Mouse (Mus musculus): ENCODE results near the gene Aff3. TPM values are rescaled to one million over a fixed set of nuclear protein-coding genes. Genes with fewer than 3 reads are reported as not detected.

Aff3 gene
- total RNA-seq, 1 experiment = 1.7 TPM

- Histone ChIP-seq H3K4me1 (ENCODE audit: control insufficient read depth in 2 of 2, insufficient read depth in 2 of 2, low read length in 2 of 2, poor library complexity in 1 of 2) (no peaks in the 10 kb centered on the region), H3K9ac (ENCODE audit: insufficient read depth, low read depth, low read length, poor library complexity, severe bottlenecking) (no peak overlapping the region), H3K36me3 (ENCODE audit: control insufficient read depth, insufficient read depth, low read length, poor library complexity, severe bottlenecking) (no peaks in the 10 kb centered on the region), H3K27ac (ENCODE audit: insufficient read depth, low read depth, low read length, poor library complexity, severe bottlenecking) (no peak overlapping the region), H3K4me3 (ENCODE audit: insufficient read depth in 1 of 2, low read depth in 1 of 2, low read length in 2 of 2, poor library complexity in 1 of 2, severe bottlenecking in 1 of 2) (no peak overlapping the region), H3K9me3 (ENCODE audit: control insufficient read depth, insufficient read depth, low read depth, low read length) (no peaks in the 10 kb centered on the region; the same call in 1 of the 2 replicates)
- in situ Hi-C loops (cut with MboI; ENCODE audit: low sequenced_read_pairs in 2 of 2, unreplicated experiment in 2 of 2) = no loop called here
- no peak for DNase-seq (ENCODE audit: low read depth, low spot score)
- TF ChIP-seq HCFC1 (IDR thresholded peaks at IDR 0.05; ENCODE audit: borderline replicate concordance, insufficient read depth, low read length) (no peak), CHD2 (IDR thresholded peaks at IDR 0.05; ENCODE audit: low read depth, low read length) (no peak), MAFK (IDR thresholded peaks at IDR 0.05; ENCODE audit: insufficient read depth, low read depth, low read length) (no peak), ZNF384 (IDR thresholded peaks at IDR 0.05; ENCODE audit: low read depth, low read length) (no peak), ZC3H11A (IDR thresholded peaks at IDR 0.05; ENCODE audit: borderline replicate concordance, low read depth, low read length) (no peak)
Observed at GRCm38 (mm10) chr1:38225166-38225565, 439.6 kb downstream of the Aff3 start.

GRCm38 (mm10) chr1:38222160-38222559 is 442.6 kb downstream of the Aff3 start:
- Histone ChIP-seq H3K36me3 (ENCODE audit: control insufficient read depth, insufficient read depth, low read length, poor library complexity, severe bottlenecking) (no peaks in the 10 kb centered on the region), H3K4me3 (ENCODE audit: insufficient read depth in 1 of 2, low read depth in 1 of 2, low read length in 2 of 2, poor library complexity in 1 of 2, severe bottlenecking in 1 of 2) (no peak overlapping the region), H3K9me3 (ENCODE audit: control insufficient read depth, insufficient read depth, low read depth, low read length) (no peaks in the 10 kb centered on the region; the same call in 1 of the 2 replicates), H3K4me1 (ENCODE audit: control insufficient read depth in 2 of 2, insufficient read depth in 2 of 2, low read length in 2 of 2, poor library complexity in 1 of 2) (no peaks in the 10 kb centered on the region), H3K27ac (ENCODE audit: insufficient read depth, low read depth, low read length, poor library complexity, severe bottlenecking) (no peak overlapping the region), H3K9ac (ENCODE audit: insufficient read depth, low read depth, low read length, poor library complexity, severe bottlenecking) (no peak overlapping the region)
- in situ Hi-C loops (cut with MboI; ENCODE audit: low sequenced_read_pairs in 2 of 2, unreplicated experiment in 2 of 2) = no loop called here
- no peak for DNase-seq (ENCODE audit: low read depth, low spot score)
- no peak for TF ChIP-seq HCFC1 (IDR thresholded peaks at IDR 0.05; ENCODE audit: borderline replicate concordance, insufficient read depth, low read length)
- TF ChIP-seq ZC3H11A (IDR thresholded peaks at IDR 0.05; ENCODE audit: borderline replicate concordance, low read depth, low read length) = no peak
- TF ChIP-seq MAFK (IDR thresholded peaks at IDR 0.05; ENCODE audit: insufficient read depth, low read depth, low read length) = no peak
- no peak for TF ChIP-seq CHD2 (IDR thresholded peaks at IDR 0.05; ENCODE audit: low read depth, low read length)
- TF ChIP-seq ZNF384 (IDR thresholded peaks at IDR 0.05; ENCODE audit: low read depth, low read length) = no peak

GRCm38 (mm10) chr1:38221431-38221830 is 443.3 kb downstream of the Aff3 start:
- no peak overlapping the region for H3K4me3 ChIP-seq (ENCODE audit: insufficient read depth in 1 of 2, low read depth in 1 of 2, low read length in 2 of 2, poor library complexity in 1 of 2, severe bottlenecking in 1 of 2)
- no peak overlapping the region for H3K9ac ChIP-seq (ENCODE audit: insufficient read depth, low read depth, low read length, poor library complexity, severe bottlenecking)
- H3K9me3 ChIP-seq (ENCODE audit: control insufficient read depth, insufficient read depth, low read depth, low read length) = no peaks in the 10 kb centered on the region; the same call in 1 of the 2 replicates
- no peak for DNase-seq (ENCODE audit: low read depth, low spot score)
- no peaks in the 10 kb centered on the region for H3K4me1 ChIP-seq (ENCODE audit: control insufficient read depth in 2 of 2, insufficient read depth in 2 of 2, low read length in 2 of 2, poor library complexity in 1 of 2)
- no peak for TF ChIP-seq ZC3H11A (IDR thresholded peaks at IDR 0.05; ENCODE audit: borderline replicate concordance, low read depth, low read length)
- no peak for TF ChIP-seq HCFC1 (IDR thresholded peaks at IDR 0.05; ENCODE audit: borderline replicate concordance, insufficient read depth, low read length)
- no peak for TF ChIP-seq ZNF384 (IDR thresholded peaks at IDR 0.05; ENCODE audit: low read depth, low read length)
- TF ChIP-seq CHD2 (IDR thresholded peaks at IDR 0.05; ENCODE audit: low read depth, low read length) = no peak
- no peak for TF ChIP-seq MAFK (IDR thresholded peaks at IDR 0.05; ENCODE audit: insufficient read depth, low read depth, low read length)
- in situ Hi-C loops (cut with MboI; ENCODE audit: low sequenced_read_pairs in 2 of 2, unreplicated experiment in 2 of 2) = no loop called here
- H3K27ac ChIP-seq (ENCODE audit: insufficient read depth, low read depth, low read length, poor library complexity, severe bottlenecking) = no peak overlapping the region
- no peaks in the 10 kb centered on the region for H3K36me3 ChIP-seq (ENCODE audit: control insufficient read depth, insufficient read depth, low read length, poor library complexity, severe bottlenecking)

DNA sequence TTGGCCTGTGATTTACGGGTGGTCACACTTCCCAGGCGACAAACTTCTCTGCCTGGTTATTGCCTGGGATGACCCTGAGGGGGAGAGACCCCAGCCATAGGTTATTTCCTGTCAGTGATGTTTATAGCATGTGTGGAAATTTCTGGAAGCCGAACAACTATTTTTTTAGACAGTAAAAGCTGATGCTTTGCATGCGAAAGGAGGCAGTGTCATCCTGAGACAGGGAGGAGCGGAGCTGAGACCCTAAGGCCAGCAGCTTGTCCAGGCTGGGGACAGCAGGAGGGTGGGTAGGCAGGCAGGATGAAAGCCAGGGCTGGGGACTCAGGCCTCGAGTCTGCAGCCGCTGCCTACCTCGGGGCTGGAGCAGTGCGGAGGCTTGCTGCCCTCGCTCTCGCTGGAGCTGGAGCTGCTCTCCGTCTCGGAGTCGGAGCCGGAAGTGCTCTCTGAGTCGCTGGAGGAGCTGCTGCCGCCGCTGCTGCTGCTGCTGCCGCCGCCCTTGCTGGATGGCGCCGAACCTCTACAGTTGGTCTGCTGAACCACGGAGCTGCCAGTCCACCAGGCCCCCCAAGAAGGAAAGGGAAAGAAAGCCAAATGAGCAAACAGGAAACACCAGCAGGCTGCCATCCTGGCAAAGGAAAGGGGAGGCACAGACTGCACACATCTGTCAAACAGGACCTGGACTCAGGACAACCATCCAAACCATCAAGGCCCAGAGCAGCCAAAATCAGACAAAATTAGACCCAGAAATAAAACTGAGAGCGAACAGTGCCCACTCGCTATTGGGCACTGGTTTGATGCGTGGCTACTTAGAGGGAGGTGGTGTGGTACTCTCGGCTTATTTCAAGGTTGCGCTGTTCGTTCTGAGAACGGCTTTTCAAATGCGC is 446.6 kb downstream of the Aff3 start:
- in situ Hi-C loops (cut with MboI; ENCODE audit: low sequenced_read_pairs in 2 of 2, unreplicated experiment in 2 of 2) = no loop called here
- H3K4me3 ChIP-seq (ENCODE audit: insufficient read depth in 1 of 2, low read depth in 1 of 2, low read length in 2 of 2, poor library complexity in 1 of 2, severe bottlenecking in 1 of 2) = peak overlapping the region in 1 of 2 experiments; percentile 48; a peak in 1 of 4 replicates

More for the DNA sequence above, 446.6 kb downstream of the Aff3 start:
- no peak for TF ChIP-seq MAFK (IDR thresholded peaks at IDR 0.05; ENCODE audit: insufficient read depth, low read depth, low read length)
- TF ChIP-seq ZNF384 (IDR thresholded peaks at IDR 0.05; ENCODE audit: low read depth, low read length) = no peak
- no peak for TF ChIP-seq ZC3H11A (IDR thresholded peaks at IDR 0.05; ENCODE audit: borderline replicate concordance, low read depth, low read length)
- TF ChIP-seq CHD2 (IDR thresholded peaks at IDR 0.05; ENCODE audit: low read depth, low read length) = no peak
- no peak for TF ChIP-seq HCFC1 (IDR thresholded peaks at IDR 0.05; ENCODE audit: borderline replicate concordance, insufficient read depth, low read length)
- Histone ChIP-seq H3K36me3 (ENCODE audit: control insufficient read depth, insufficient read depth, low read length, poor library complexity, severe bottlenecking) (no peaks in the 10 kb centered on the region), H3K9ac (ENCODE audit: insufficient read depth, low read depth, low read length, poor library complexity, severe bottlenecking) (no peak overlapping the region), H3K9me3 (ENCODE audit: control insufficient read depth, insufficient read depth, low read depth, low read length) (no peaks in the 10 kb centered on the region), H3K27ac (ENCODE audit: insufficient read depth, low read depth, low read length, poor library complexity, severe bottlenecking) (no peak overlapping the region), H3K4me1 (ENCODE audit: control insufficient read depth in 2 of 2, insufficient read depth in 2 of 2, low read length in 2 of 2, poor library complexity in 1 of 2) (no peaks in the 10 kb centered on the region)
- no peak for DNase-seq (ENCODE audit: low read depth, low spot score)
